Mouse (Mus musculus) right cerebral cortex, adult 2 months (tissue): ENCODE results near the gene Bpi.
A peak's percentile ranks its signal among the peaks of the same experiment; 100 is the strongest.

Experiments used
- DNase-seq, 2 experiments: peaks; one replicate each; pipeline ENCODE4 v3.0.0; 2021 to 2022; ENCODE audit warnings: low spot score in 2 of 2

The Bpi gene

GRCm38 (mm10) chr2:158258005-158258418 lies at the start of gene Bpi:
Bpi (plus strand) TSS chr2:158258094.
- no peak for DNase-seq

GRCm38 (mm10) chr2:158209776-158210175 lies 48.1 kb upstream of the Bpi start:
- DNase-seq, result no peak

GRCm38 (mm10) chr2:158210503-158210902 lies 47.4 kb upstream of the Bpi start:
- DNase-seq, result peak; percentile 50 to 58

- DNase-seq, result no peak
Measured at GRCm38 (mm10) chr2:158210958-158211357, 46.9 kb upstream of the Bpi start.

DNA sequence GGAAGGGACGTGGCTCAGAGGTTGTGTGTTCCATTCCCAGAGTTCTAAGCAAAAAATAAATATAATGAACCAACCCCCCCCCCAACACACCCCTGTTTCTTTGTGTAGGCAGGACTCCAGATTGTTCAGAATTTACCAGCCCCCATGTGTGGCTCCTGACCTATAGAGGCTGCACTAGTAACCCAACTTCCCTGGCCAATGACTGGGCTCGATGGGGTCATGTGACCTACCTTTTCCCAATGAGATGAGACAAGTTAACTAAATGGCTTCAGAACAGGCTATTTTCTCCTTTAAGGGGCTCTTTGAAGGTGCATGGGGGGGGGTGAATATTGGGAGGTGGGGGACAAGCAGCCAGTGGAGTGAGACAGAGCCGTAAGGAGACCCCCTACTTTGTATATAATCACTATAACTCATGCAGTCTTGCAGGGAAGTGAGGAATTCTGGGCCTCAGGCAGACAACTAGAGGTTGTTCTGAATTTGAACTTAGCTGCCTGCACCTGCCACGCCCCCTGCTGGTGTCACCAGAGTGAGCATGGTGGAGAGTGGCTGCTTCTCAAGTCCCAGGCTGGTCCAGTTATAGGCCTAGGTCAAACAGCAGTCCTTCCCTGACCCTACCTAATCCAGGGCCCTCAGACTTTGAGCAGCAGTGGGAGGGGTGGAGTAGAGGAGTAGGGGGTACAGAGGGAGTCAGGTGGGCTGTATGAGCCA lies 46.0 kb upstream of the Bpi start:
- no peak for DNase-seq

GRCm38 (mm10) chr2:158215283-158216117 lies 42.4 kb upstream of the Bpi start:
- DNase-seq, result no peak

- no peak for DNase-seq
Measured at GRCm38 (mm10) chr2:158216510-158216909, 41.4 kb upstream of the Bpi start.

- DNase-seq, result no peak
Measured at GRCm38 (mm10) chr2:158219562-158219961, 38.3 kb upstream of the Bpi start.

DNA sequence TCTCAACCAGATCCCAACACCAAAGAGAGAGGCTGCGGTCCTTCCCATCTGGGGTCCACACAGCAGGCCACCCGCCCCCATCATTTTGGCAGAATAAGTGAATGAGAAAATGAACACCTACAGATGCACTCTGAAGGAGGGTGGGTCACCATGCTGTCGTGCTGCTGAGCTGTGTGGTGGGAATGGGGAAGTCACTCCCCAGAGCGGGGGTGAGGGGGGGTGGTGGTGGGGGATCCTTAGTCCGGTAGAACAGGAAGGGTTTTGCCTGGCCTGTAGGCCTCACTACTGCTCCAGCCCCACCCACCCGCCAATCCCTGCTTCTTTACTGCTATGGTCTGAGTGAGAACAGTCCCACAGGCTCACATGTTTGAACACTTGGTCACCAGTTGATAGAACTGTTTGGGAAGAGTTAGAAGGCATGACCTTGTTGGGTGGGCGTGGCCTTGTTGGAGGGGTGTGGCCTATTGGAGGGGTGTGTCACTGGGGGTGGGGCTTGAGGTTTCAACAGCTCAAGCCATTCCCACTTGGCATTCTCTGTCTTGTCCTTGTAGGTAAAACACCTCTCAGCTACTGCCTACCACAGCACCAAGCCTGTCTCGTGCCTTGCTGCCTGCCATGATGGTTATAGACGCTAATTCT lies 36.3 kb upstream of the Bpi start:
- no peak for DNase-seq

DNA sequence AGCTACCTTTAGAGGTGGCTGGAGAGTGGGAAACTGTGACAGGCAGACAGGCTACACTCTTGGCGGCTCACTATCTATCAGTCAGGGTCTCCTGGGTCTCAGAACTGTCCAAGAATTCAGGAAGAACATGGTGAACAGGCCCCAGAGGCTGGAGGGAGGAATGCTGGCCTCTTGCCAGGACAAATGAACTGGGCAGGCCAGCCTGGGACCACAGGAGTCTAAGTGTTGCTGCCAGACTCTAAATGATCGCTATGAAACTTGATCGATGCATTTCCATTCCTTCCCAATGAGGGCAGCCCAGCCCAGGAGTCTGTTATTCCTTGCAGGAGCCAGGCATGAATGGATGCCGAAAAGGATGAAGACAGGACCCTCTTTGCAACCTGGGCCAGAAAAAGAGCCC lies 35.2 kb upstream of the Bpi start:
- DNase-seq, result no peak

DNA sequence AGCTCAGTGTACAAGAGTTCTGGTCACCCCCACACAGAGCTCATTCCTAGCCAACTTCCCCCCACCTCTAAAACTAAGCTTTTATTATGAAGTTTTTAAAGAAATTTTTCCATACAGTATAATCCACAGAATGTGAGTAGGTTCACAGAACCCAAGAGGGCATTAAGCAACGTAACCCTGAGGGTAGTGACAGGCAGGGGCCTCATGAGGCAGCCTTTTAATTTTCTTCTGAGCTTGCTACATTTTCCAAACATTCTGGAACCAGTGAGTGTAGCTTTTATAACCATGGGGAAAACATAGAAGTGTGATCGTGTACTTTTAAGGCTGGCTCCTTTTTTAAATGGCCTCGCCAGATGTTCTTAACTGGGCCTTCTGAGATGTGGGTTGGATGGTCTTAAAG lies 34.4 kb upstream of the Bpi start:
- DNase-seq, result no peak

- DNase-seq, result no peak
Measured at GRCm38 (mm10) chr2:158225301-158225700, 32.6 kb upstream of the Bpi start.

- DNase-seq, result no peak
Measured at GRCm38 (mm10) chr2:158228670-158229502, 29.0 kb upstream of the Bpi start, which contains the start of gene D630003M21Rik. D630003M21Rik (minus strand) TSS chr2:158229222.

DNA sequence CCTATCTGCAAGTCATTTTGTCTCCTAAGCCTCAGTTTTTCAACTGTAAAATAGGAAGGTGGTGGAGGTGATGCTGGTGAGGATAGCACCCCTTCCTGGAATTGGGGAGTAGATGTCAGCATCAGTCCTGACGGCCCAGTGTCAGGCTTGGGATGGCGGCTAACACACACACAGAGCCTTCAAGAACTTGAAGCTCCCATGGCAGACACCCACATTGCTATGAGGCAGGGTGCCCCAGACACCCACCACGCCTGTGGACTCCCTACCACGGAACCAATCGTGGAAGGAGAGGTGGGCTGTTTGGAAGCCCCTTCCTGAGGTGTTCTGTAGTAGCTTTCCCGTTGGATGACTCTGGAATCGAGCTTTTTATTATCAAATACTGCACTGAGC lies 28.4 kb upstream of the Bpi start:
- no peak for DNase-seq

DNA sequence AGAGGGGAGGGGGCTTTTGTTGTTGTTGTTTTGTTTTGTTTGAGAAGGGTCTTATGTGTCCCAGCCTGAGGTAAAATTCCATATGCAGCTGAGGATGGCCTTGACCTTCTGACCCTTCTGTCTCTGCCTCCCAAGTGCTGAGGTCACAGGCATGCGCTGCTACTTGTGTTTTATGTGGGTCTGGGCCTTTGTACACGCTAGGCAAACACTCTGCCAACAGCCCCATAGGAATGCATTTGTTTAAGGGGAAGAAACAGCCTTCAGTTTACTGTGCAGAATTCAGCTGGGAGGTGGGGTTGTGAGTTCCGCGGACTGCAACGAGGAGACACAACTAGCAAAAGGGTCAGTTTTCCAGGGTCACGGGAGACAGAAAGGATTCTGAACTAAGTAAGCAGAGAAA lies 27.3 kb upstream of the Bpi start:
- DNase-seq, result no peak

DNA sequence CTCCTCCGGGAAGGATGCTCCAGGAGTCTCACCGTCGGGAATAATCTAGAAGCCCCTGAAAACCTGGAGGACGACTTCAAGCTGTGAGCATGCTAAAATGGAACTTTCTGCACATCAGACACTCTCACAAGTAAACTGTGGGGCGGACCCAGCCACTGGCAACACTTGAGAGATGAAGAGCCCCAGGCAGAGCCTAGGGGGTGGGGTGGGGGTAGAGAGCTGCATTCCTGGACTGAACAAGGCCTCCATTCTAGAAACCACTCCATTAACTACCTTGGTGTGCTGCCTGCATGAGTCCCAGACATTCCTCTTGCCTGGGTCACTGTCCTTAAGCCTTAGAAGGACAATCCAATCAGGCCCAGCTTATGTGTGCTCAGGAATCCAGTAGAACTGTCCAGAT lies 26.8 kb upstream of the Bpi start:
- no peak for DNase-seq

DNA sequence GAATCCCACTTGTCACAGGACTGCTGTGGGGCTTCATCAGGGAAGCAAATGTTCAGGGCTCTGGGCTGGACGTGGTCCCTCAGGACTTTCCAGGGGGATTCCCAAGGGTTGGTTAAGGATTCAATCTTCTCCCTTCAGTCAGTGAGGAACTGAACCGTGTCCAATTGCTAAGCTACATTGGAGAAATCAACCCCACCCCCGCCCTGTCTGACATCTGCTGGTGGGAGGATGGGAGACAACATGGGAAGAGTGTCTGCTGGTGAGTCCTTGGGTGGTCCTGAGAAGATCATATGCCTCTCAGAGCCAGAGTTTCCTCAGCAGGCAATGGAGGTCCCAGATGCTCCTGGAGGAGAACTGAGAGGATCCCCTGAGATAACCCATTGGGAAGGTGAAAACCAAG lies 25.5 kb upstream of the Bpi start:
- DNase-seq, result no peak

- DNase-seq, result no peak
Measured at GRCm38 (mm10) chr2:158233106-158233505, 24.8 kb upstream of the Bpi start.

DNA sequence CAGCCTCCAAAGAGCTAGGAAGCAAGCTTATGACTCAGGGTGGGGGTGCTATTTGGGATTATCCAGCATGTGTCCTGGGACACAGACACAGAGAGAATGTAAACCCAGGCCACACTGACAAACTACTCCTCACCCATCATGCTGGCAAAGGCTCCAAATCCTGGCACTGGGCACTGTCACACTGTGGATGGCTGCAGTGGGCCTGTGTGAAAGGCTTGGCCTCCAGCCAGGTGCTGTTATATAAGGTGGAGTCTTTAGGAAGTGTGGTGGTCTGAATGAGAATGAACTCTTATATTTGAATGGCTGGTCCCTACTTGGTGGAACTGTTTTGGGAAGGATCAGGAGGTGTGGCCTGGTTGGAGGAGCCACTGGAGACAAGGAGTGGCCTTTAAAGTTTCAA lies 21.2 kb upstream of the Bpi start:
- DNase-seq, result no peak

GRCm38 (mm10) chr2:158238101-158238500 lies 19.8 kb upstream of the Bpi start:
- DNase-seq, result no peak

DNA sequence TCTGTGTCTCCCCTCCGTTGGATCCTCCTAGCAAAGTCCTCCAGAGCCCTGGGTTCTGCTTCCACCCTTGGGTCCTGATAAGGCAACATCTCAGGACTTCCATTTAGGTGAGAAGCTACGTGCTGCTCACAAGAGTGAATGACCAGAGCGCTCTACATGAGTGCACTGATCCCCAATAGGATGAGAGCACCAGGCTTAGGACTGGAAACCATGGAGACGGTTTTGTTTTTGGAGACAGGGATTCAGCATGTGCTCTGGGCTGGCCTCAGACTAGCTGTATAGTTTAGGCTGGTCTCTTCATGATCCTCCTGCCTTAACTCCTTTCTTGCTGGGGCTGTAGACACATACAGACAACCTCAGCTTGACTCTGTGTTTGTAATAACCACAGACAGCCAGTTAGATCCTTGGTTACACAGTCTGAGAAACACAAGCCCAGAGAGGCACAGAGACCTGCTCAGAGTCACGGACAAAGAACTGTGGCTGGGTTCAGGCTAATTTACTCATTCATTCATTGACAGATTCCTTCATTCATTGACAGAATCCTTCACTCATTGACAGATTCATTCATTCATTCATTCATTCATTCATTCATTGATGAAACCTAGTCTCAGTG lies 16.7 kb upstream of the Bpi start:
- DNase-seq, result no peak
